Mouse (Mus musculus): ENCODE measurements around the gene Mup7. TPM values are rescaled to one million over a fixed set of nuclear protein-coding genes. Genes with fewer than 3 reads are reported as not detected.

The Mup7 gene
- polyA plus RNA-seq (2012; ENCODE audit: low replicate concordance) = not detected in 2 replicates

GRCm38 (mm10) chr4:60070375-60070774 lies at the start of gene Mup7:
Gene Mup7 (minus strand): TSS chr4:60070475.

Other genes with a start within 250 kb of the Mup7 start
- gene Slc46a2, start 155.4 kb downstream of the Mup7 start, polyA plus RNA-seq (2012; ENCODE audit: low replicate concordance) = not detected in 2 replicates
- gene Mup4, start 109.8 kb downstream of the Mup7 start, polyA plus RNA-seq (2012; ENCODE audit: low replicate concordance) = not detected in 2 replicates
- not detected in 2 replicates for gene Mup6, start 106.2 kb downstream of the Mup7 start, polyA plus RNA-seq (2012; ENCODE audit: low replicate concordance)
- gene Mup2, start 83.8 kb upstream of the Mup7 start, polyA plus RNA-seq (2012; ENCODE audit: low replicate concordance) = not detected in 2 replicates
- not detected in 2 replicates for gene Mup8, start 152.1 kb upstream of the Mup7 start, polyA plus RNA-seq (2012; ENCODE audit: low replicate concordance)